Mouse (Mus musculus) inflammation-experienced regulatory T-cells, adult 6 months (primary cell): Measurements from ENCODE around the gene Gm5114. TPM values are rescaled to one million over a fixed set of nuclear protein-coding genes. Genes with fewer than 3 reads are reported as not detected.
"Not testable (repeated sequence)": the region's sequence is repeated elsewhere in the genome, so short reads cannot be mapped to it uniquely, and the experiment has no call there.

Experiments used
- ATAC-seq: one replicate; pipeline ENCODE4 v1.8.0; 2017
- polyA plus RNA-seq, 3 experiments: library from polyadenylated mRNA; unstranded; fragments of 100-300 nt; shearing (Covaris generic); gene quantifications; one replicate each; pipeline ENCODE4 v1.2.1; 2017

Gene Gm5114
- not detected for polyA plus RNA-seq

GRCm38 (mm10) chr7:39413060-39413459, at the start of gene Gm5114:
Gm5114 (minus strand) TSS chr7:39413160.
- ATAC-seq = not testable (repeated sequence)

GRCm38 (mm10) chr7:39455806-39456205, 42.8 kb upstream of the Gm5114 start:
- no peak for ATAC-seq

DNA sequence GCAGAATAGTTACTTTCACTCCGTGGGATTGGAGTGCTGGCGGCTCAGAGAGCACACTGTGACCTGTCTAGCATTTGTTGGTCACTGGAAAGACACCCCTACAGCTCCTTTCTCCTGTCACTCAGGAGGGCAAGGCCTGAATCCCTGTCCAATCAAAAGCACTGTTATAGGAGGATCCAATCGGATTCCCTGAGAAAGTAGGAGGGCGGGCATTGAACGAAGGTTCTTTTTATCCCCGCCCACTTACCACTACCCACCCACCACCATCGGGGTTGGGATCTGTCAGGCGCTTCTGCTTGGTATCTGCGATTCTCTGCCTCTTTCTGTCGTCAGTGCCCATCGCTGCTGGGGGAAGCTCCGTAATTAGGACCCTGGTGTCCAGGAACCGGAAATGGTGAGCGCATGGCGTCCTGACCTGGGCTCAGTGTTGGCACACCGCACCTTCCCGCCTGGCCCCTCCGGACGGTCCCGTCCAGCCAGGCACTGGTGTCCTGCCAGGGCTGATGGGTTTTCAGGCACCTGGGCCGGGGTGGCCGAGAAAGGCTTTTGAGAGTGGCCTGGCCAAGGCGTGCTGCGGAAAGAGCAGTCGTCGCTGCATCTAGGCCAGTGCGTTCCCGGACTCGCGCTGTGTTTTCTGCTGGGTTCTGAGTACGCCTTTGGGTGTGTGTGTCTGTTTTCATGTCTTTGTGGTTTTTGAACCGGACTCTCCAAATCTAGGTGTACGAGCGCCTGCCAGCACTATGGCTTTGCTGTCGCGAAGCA, 36.5 kb upstream of the Gm5114 start:
- ATAC-seq = peak; percentile 96

- ATAC-seq = no peak
Measured at GRCm38 (mm10) chr7:39448626-39449242, 35.8 kb upstream of the Gm5114 start.

- no peak for ATAC-seq
Measured at GRCm38 (mm10) chr7:39441237-39441636, 28.3 kb upstream of the Gm5114 start.

GRCm38 (mm10) chr7:39440362-39440761, 27.4 kb upstream of the Gm5114 start:
- no peak for ATAC-seq

Other genes starting within 250 kb of the Gm5114 start
- 1 to 10 TPM in 2 of 3 experiments, under 1 TPM in 1; 0.67 to 1.4 (median 1.4) TPM for gene Zfp619, start 104.6 kb upstream of the Gm5114 start, polyA plus RNA-seq